Mouse (Mus musculus) small intestine, adult 2 months (tissue): ENCODE results near the gene Ms4a6c.

Source experiments
- CTCF ChIP-seq: fragments of 200-500 bp; IDR thresholded peaks from 2 replicates; pipeline ENCODE4 v1.5.1; 2012; ENCODE audit warnings: low read depth, mild to moderate bottlenecking, control low read depth, inconsistent platforms, low read length, moderate library complexity, mixed read lengths; ENCODE audit not compliant: insufficient replicate concordance, insufficient read length; ENCODE audit errors: extremely low read depth
- POLR2A ChIP-seq: fragments of 200-500 bp; IDR thresholded peaks from 2 replicates; pipeline ENCODE4 v1.6.1; 2012; ENCODE audit warnings: low read depth, mild to moderate bottlenecking, control low read depth, inconsistent platforms, low read length, moderate library complexity

DNA sequence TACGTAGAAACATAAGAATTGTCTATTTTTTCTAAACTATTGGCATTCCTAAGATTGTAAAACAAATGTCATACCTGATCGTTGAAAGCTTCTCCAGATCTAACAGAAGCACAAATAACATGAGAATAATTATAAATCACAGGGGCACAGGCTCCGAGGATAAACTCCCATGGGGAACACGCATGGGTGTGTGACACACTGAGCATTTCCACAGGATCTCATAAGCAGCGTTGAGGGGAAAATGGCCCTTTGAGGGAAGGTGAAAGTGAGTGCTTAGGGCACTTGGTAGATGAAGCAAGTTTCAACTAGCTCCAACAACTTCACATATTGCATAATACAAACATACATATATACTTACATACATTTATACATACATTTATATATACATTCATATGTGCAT lies 25.2 kb upstream of the Ms4a6c start:
- TF ChIP-seq POLR2A (no peak), CTCF (no peak)
